Mouse (Mus musculus): ENCODE results near the gene Fpgs. TPM values are rescaled to one million over a fixed set of nuclear protein-coding genes. Genes with fewer than 3 reads are reported as not detected.

Fpgs gene
- polyA plus RNA-seq, 1 experiment from 2014 or later, result 56.2 TPM

- H3K27me3 ChIP-seq (ENCODE audit: control insufficient read depth, insufficient read depth, low read depth, low read length), result peaks cover 13% of the 10 kb centered on the region; the same call in 1 of the 2 replicates
- WGBS (ENCODE audit: insufficient replicate concordance), result 35% methylated on average over 54 of the region's 58 CpGs
- H3K9me3 ChIP-seq (replicated peaks; ENCODE audit: control insufficient read depth, low read length), result no peaks in the 10 kb centered on the region
- no peaks in the 10 kb centered on the region for H3K36me3 ChIP-seq (ENCODE audit: control insufficient read depth, insufficient read depth)
- H3K27ac ChIP-seq (ENCODE audit: low read length), result no peak overlapping the region
- H3K4me1 ChIP-seq (ENCODE audit: control insufficient read depth, low read depth, low read length), result no peaks in the 10 kb centered on the region
- peak overlapping the region; percentile 31 for H3K4me3 ChIP-seq (ENCODE audit: low read depth, low read length)
- H3K9ac ChIP-seq (ENCODE audit: low read depth, low read length), result no peak overlapping the region
- ATAC-seq (ENCODE audit: low read depth), result peak; percentile 14; the same call in 1 of the 2 replicates
- peak overlapping the region; percentile 47 for H3K4me2 ChIP-seq (ENCODE audit: low read depth, low read length)
Measured at GRCm38 (mm10) chr2:32741273-32742172, 37.6 kb upstream of the Fpgs start.

DNA sequence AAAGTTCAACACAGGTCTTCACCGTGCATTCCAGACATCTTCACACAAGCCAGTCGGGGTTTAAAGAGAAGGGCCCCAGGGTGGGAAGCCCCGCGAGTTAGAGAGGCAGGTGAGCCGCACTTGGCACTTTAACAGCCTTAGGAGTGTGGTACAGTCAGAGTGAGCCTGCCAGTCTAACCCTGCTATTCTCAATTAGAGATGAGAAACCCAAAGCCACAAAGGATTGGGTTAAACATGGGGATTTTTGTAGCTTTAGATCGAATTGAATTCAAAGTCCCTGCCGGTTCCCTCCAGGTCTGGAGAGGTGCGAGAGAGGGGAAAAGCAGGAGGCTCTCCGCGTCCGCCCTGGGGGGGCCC is 36.9 kb upstream of the Fpgs start, which contains the start of gene 6330409D20Rik:
Gene 6330409D20Rik (minus strand): TSS at position 101 of the 357 bp plus-strand sequence.
- peaks cover 13% of the 10 kb centered on the region; the same call in 1 of the 2 replicates for H3K27me3 ChIP-seq (ENCODE audit: control insufficient read depth, insufficient read depth, low read depth, low read length)
- no peaks in the 10 kb centered on the region for H3K9me3 ChIP-seq (replicated peaks; ENCODE audit: control insufficient read depth, low read length)
- ATAC-seq (ENCODE audit: low read depth), result no peak
- H3K4me1 ChIP-seq (ENCODE audit: control insufficient read depth, low read depth, low read length), result no peaks in the 10 kb centered on the region
- WGBS (ENCODE audit: insufficient replicate concordance), result 30% methylated on average over 11 of the region's 11 CpGs
- peak within 1 kb of the TSS; percentile 47 for H3K4me2 ChIP-seq (ENCODE audit: low read depth, low read length)
- peak within 1 kb of the TSS; percentile 31 for H3K4me3 ChIP-seq (ENCODE audit: low read depth, low read length)
- no peaks in the 10 kb centered on the region for H3K36me3 ChIP-seq (ENCODE audit: control insufficient read depth, insufficient read depth)
- no peak within 1 kb of the TSS for H3K27ac ChIP-seq (ENCODE audit: low read length)
- H3K9ac ChIP-seq (ENCODE audit: low read depth, low read length), result no peak within 1 kb of the TSS

DNA sequence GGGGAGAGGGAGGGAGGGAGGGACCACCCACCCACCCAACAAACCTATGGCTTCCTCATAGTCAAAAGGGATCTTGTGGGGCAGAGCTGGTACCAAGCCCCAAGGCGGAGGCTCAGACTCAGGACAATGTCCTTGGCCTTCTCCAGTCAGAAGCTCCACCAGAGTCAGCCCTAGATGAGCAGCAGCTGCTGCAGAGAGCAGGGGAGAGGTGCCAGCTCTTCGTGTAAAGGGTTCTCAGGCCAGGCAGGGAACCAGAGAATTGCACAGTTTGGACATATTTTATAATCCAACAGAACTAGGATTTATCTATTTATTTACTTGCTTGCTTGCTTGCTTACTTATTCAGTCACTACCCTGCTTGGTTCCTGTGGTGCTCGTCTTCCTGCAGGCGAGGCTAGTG is 35.4 kb upstream of the Fpgs start:
- Histone ChIP-seq H3K9me3 (replicated peaks; ENCODE audit: control insufficient read depth, low read length) (no peaks in the 10 kb centered on the region), H3K4me1 (ENCODE audit: control insufficient read depth, low read depth, low read length) (no peaks in the 10 kb centered on the region), H3K4me3 (ENCODE audit: low read depth, low read length) (no peak overlapping the region), H3K27me3 (ENCODE audit: control insufficient read depth, insufficient read depth, low read depth, low read length) (peaks cover 13% of the 10 kb centered on the region; the same call in 1 of the 2 replicates), H3K36me3 (ENCODE audit: control insufficient read depth, insufficient read depth) (no peaks in the 10 kb centered on the region), H3K27ac (ENCODE audit: low read length) (no peak overlapping the region), H3K9ac (ENCODE audit: low read depth, low read length) (no peak overlapping the region), H3K4me2 (ENCODE audit: low read depth, low read length) (no peak overlapping the region)
- ATAC-seq (ENCODE audit: low read depth), result no peak
- WGBS (ENCODE audit: insufficient replicate concordance), result 64% methylated on average over 4 of the region's 4 CpGs

GRCm38 (mm10) chr2:32737008-32737407 is 33.1 kb upstream of the Fpgs start:
- Histone ChIP-seq H3K27ac (ENCODE audit: low read length) (no peak overlapping the region), H3K9ac (ENCODE audit: low read depth, low read length) (no peak overlapping the region)
- WGBS (ENCODE audit: insufficient replicate concordance), result 44% methylated on average over 6 of the region's 6 CpGs

DNA sequence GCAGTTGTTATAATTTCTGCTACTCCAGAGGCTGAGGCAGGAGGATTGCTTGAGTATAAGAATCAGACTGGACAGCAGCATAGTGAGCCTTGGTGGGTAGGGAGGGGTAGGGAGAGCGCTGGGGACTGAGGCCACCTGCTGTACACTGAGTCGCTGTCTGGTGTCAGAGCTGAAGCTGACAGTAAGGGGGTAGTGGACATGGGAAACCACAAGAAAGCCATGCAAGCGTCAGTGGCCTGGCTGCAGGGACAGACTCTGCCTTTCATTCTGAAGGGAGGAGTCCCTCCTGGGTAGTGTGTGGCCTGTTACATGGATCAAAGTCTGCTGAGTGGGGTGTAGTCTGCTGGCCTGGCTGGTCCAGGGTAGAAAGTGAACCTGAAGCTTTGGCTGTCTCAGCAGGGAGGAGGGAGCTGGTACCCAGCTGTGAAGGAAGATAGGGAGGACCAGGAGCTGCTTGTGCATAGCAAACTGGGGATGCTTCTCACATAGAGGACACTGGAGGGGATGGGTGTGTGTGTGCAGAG is 32.4 kb upstream of the Fpgs start:
- Histone ChIP-seq H3K27me3 (ENCODE audit: control insufficient read depth, insufficient read depth, low read depth, low read length) (peaks cover 7% of the 10 kb centered on the region; the same call in 1 of the 2 replicates), H3K9ac (ENCODE audit: low read depth, low read length) (no peak overlapping the region), H3K36me3 (ENCODE audit: control insufficient read depth, insufficient read depth) (no peaks in the 10 kb centered on the region), H3K4me2 (ENCODE audit: low read depth, low read length) (no peak overlapping the region), H3K4me3 (ENCODE audit: low read depth, low read length) (no peak overlapping the region), H3K4me1 (ENCODE audit: control insufficient read depth, low read depth, low read length) (no peaks in the 10 kb centered on the region), H3K27ac (ENCODE audit: low read length) (no peak overlapping the region), H3K9me3 (replicated peaks; ENCODE audit: control insufficient read depth, low read length) (no peaks in the 10 kb centered on the region)
- 0 out of 2 replicates have a peak, but pooled peaks have one; percentile 33 for ATAC-seq (ENCODE audit: low read depth)
- WGBS (ENCODE audit: insufficient replicate concordance), result 46% methylated on average over 3 of the region's 3 CpGs

More at GRCm38 (mm10) chr2:32737008-32737407, 33.1 kb upstream of the Fpgs start:
- Histone ChIP-seq H3K36me3 (ENCODE audit: control insufficient read depth, insufficient read depth) (no peaks in the 10 kb centered on the region), H3K4me3 (ENCODE audit: low read depth, low read length) (no peak overlapping the region), H3K4me2 (ENCODE audit: low read depth, low read length) (no peak overlapping the region), H3K4me1 (ENCODE audit: control insufficient read depth, low read depth, low read length) (no peaks in the 10 kb centered on the region), H3K27me3 (ENCODE audit: control insufficient read depth, insufficient read depth, low read depth, low read length) (peaks cover 12% of the 10 kb centered on the region; the same call in 1 of the 2 replicates), H3K9me3 (replicated peaks; ENCODE audit: control insufficient read depth, low read length) (no peaks in the 10 kb centered on the region)
- no peak for ATAC-seq (ENCODE audit: low read depth)

- Histone ChIP-seq H3K27me3 (ENCODE audit: control insufficient read depth, insufficient read depth, low read depth, low read length) (no peaks in the 10 kb centered on the region), H3K9ac (ENCODE audit: low read depth, low read length) (no peak overlapping the region), H3K4me1 (ENCODE audit: control insufficient read depth, low read depth, low read length) (no peaks in the 10 kb centered on the region; the same call in 1 of the 2 replicates), H3K4me2 (ENCODE audit: low read depth, low read length) (no peak overlapping the region), H3K9me3 (replicated peaks; ENCODE audit: control insufficient read depth, low read length) (no peaks in the 10 kb centered on the region), H3K4me3 (ENCODE audit: low read depth, low read length) (no peak overlapping the region), H3K36me3 (ENCODE audit: control insufficient read depth, insufficient read depth) (no peaks in the 10 kb centered on the region), H3K27ac (ENCODE audit: low read length) (no peak overlapping the region)
- peak; percentile 50 for ATAC-seq (ENCODE audit: low read depth)
- WGBS (ENCODE audit: insufficient replicate concordance), result 53% methylated on average over 4 of the region's 4 CpGs
Measured at GRCm38 (mm10) chr2:32734933-32735332, 31.0 kb upstream of the Fpgs start.

DNA sequence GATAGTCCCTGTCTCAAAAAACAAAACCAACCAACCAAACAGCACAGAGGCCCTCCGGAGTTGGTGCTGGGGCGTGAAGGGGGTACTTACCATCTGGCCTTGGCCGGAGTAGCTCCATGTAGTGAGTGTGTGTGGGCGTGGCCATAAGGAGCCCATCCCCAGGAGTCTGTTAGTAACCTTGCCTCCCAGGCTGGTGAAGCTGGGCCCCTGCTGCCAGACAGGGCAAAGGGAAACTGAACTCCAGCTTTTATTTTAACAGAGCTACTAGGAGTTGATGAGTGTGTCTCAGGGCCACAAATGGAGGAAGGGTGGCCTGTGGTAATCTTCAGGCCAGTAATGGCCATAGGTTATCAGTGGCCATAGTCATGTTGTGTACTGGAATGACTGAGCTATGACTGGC is 30.5 kb upstream of the Fpgs start:
- no peak overlapping the region for H3K4me2 ChIP-seq (ENCODE audit: low read depth, low read length)
- H3K9ac ChIP-seq (ENCODE audit: low read depth, low read length), result no peak overlapping the region
- no peak overlapping the region for H3K4me3 ChIP-seq (ENCODE audit: low read depth, low read length)
- 0 out of 2 replicates have a peak overlapping the region, but pooled peaks have one; percentile 9 for H3K27ac ChIP-seq (ENCODE audit: low read length)
- no peaks in the 10 kb centered on the region for H3K36me3 ChIP-seq (ENCODE audit: control insufficient read depth, insufficient read depth)
- ATAC-seq (ENCODE audit: low read depth), result peak; percentile 18; the same call in 1 of the 2 replicates
- no peaks in the 10 kb centered on the region for H3K9me3 ChIP-seq (replicated peaks; ENCODE audit: control insufficient read depth, low read length)
- H3K27me3 ChIP-seq (ENCODE audit: control insufficient read depth, insufficient read depth, low read depth, low read length), result no peaks in the 10 kb centered on the region
- 46% methylated on average over 4 of the region's 4 CpGs for WGBS (ENCODE audit: insufficient replicate concordance)
- H3K4me1 ChIP-seq (ENCODE audit: control insufficient read depth, low read depth, low read length), result no peaks in the 10 kb centered on the region; the same call in 1 of the 2 replicates

DNA sequence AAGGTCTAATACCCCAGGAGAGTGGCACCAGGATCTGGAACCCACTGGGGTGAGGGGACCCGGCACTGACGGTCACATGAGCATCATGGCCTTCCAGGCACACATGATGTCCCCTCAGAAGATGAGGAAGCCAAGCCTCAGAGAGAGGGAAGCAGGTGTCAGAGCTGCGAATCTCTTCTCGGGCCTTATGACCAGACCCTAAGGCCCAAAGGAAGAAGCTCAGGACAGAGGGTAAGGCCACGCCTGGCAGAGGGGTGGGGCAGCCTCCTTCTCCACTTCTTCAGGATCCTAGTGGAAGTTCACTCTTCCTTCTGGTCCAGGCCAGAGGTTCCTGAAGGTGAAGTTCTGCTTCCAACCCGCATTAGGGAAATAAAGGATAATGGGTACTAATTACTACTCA is 28.8 kb upstream of the Fpgs start:
- Histone ChIP-seq H3K9ac (ENCODE audit: low read depth, low read length) (no peak overlapping the region), H3K4me3 (ENCODE audit: low read depth, low read length) (no peak overlapping the region), H3K27me3 (ENCODE audit: control insufficient read depth, insufficient read depth, low read depth, low read length) (no peaks in the 10 kb centered on the region), H3K4me1 (ENCODE audit: control insufficient read depth, low read depth, low read length) (no peaks in the 10 kb centered on the region; the same call in 1 of the 2 replicates), H3K36me3 (ENCODE audit: control insufficient read depth, insufficient read depth) (no peaks in the 10 kb centered on the region), H3K9me3 (replicated peaks; ENCODE audit: control insufficient read depth, low read length) (no peaks in the 10 kb centered on the region), H3K27ac (ENCODE audit: low read length) (no peak overlapping the region), H3K4me2 (ENCODE audit: low read depth, low read length) (no peak overlapping the region)
- no peak for ATAC-seq (ENCODE audit: low read depth)
- 54% methylated on average over 6 of the region's 6 CpGs for WGBS (ENCODE audit: insufficient replicate concordance)

DNA sequence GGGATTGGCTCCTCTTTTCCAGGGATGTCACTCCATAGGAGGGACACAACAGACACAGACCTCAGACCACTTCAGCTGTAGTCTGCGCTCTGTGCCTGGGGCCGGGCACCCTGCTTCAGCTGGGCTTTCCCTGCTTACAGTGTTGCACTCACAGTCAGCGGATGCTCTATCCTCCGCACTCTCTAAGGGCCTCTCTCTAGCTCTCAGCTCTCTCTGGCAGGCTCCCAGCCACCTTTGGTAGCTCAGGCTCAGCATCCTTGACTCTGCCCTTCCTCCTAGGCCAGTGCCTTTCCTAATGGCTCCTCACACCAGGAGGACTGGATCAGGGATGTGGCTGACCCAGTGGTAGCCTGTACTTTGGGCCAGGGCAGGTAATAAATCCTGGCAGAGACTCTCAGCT is 28.0 kb upstream of the Fpgs start:
- no peaks in the 10 kb centered on the region for H3K9me3 ChIP-seq (replicated peaks; ENCODE audit: control insufficient read depth, low read length)
- no peak overlapping the region for H3K9ac ChIP-seq (ENCODE audit: low read depth, low read length)
- no peaks in the 10 kb centered on the region for H3K36me3 ChIP-seq (ENCODE audit: control insufficient read depth, insufficient read depth)
- no peak overlapping the region for H3K4me3 ChIP-seq (ENCODE audit: low read depth, low read length)
- no peak for ATAC-seq (ENCODE audit: low read depth)
- H3K27ac ChIP-seq (ENCODE audit: low read length), result no peak overlapping the region
- WGBS (ENCODE audit: insufficient replicate concordance), result 70% methylated on average over 4 of the region's 4 CpGs
- H3K27me3 ChIP-seq (ENCODE audit: control insufficient read depth, insufficient read depth, low read depth, low read length), result no peaks in the 10 kb centered on the region
- H3K4me2 ChIP-seq (ENCODE audit: low read depth, low read length), result no peak overlapping the region
- no peaks in the 10 kb centered on the region; the same call in none of the 2 replicates for H3K4me1 ChIP-seq (ENCODE audit: control insufficient read depth, low read depth, low read length)

Measured in liver, embryonic 16.5 days (tissue).